Mouse (Mus musculus): Measurements from ENCODE around the gene Rfx8.

- TF ChIP-seq GATA1 (IDR thresholded peaks at IDR 0.05; ENCODE audit: low read length) (no peak), TAL1 (IDR thresholded peaks at IDR 0.05; ENCODE audit: low read length) (peak; percentile 11; the same call in 1 of the 3 replicates)
Observed at GRCm38 (mm10) chr1:39615526-39615925, 105.3 kb downstream of the Rfx8 start.
